14 mouse cellular contexts compared by ENCODE assay signal in the genomic region with DNA sequence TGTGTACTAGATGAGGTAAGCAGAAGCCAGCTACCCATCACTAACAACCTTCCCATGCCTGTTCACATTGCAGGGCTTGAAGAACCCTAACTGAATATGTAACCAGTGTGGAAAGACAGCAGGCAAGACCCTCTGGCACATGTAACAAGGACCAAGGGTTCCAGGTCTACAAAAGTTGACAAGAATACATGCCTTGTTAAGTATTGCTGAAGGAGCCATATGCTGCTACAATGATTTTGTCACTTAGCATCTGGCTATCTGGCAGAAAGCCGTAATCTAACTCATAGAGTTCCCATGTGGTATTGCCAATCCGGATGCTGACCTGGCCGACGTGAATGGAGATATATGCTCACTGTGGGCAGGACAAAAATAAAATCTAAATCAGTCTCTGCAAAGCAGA.
DNase-seq lines count a peak whose midpoint lies in the region; ATAC-seq lines count a peak whose summit lies in the region.
"Had no signal": no experiment of that assay in that cellular context is flagged by ENCODE, and none has a peak within 500 bp of the region (broad histone marks: within the 10 kb centered on the region; RNA-seq: fewer than 3 reads in every experiment).

No protein-coding gene starts in this region.

- no peak overlapping the region for H3K27ac ChIP-seq in forebrain, embryonic 16.5 days (ENCODE audit: low read length)
- no peak overlapping the region for H3K27ac ChIP-seq in kidney, embryonic 15.5 days
- H3K27ac ChIP-seq: intestine, embryonic 15.5 days had no signal

- no peak overlapping the region for H3K9ac ChIP-seq in forebrain, embryonic 16.5 days (replicated peaks; ENCODE audit: low read depth, low read length)
- no peak overlapping the region for H3K9ac ChIP-seq in kidney, embryonic 15.5 days
- H3K9ac ChIP-seq: intestine, embryonic 15.5 days; lung, embryonic 14.5 days had no signal

- no peaks in the 10 kb centered on the region for H3K36me3 ChIP-seq in forebrain, embryonic 16.5 days (ENCODE audit: control insufficient read depth, insufficient read depth)
- no peaks in the 10 kb centered on the region for H3K36me3 ChIP-seq in kidney, embryonic 15.5 days
- H3K36me3 ChIP-seq: intestine, embryonic 15.5 days had no signal

- peak; percentile 42 for DNase-seq in left cerebral cortex, adult 11 months (ENCODE audit: low spot score)
- no peak for DNase-seq in left cerebral cortex, postnatal 4 days
- DNase-seq in layer of hippocampus, postnatal 14 days (ENCODE audit: low spot score in 2 of 2), result peak; percentile 4 to 32
- peak; percentile 18 to 58 for DNase-seq in right cerebral cortex, postnatal 36 days (ENCODE audit: low spot score in 2 of 2)
- DNase-seq in thymus, postnatal 4 days, result no peak
- no peak for DNase-seq in embryo, embryonic 9.5 days (ENCODE audit: extremely low spot score)
- DNase-seq: heart, postnatal 4 days; kidney, postnatal 25 days; lung, embryonic 14.5 days had no signal

- H3K9me3 ChIP-seq in forebrain, embryonic 16.5 days (ENCODE audit: control insufficient read depth, low read length), result no peaks in the 10 kb centered on the region
- no peaks in the 10 kb centered on the region for H3K9me3 ChIP-seq in kidney, embryonic 15.5 days (replicated peaks)
- H3K9me3 ChIP-seq: intestine, embryonic 15.5 days had no signal

- H3K4me3 ChIP-seq in forebrain, embryonic 16.5 days (replicated peaks; ENCODE audit: low read length), result no peak overlapping the region
- H3K4me3 ChIP-seq in kidney, embryonic 15.5 days (replicated peaks), result no peak overlapping the region
- H3K4me3 ChIP-seq: intestine, embryonic 15.5 days; myocyte had no signal

- H3K27me3 ChIP-seq in forebrain, embryonic 16.5 days (replicated peaks; ENCODE audit: control insufficient read depth, insufficient read depth, low read length), result no peaks in the 10 kb centered on the region
- no peaks in the 10 kb centered on the region for H3K27me3 ChIP-seq in kidney, embryonic 15.5 days
- H3K27me3 ChIP-seq: intestine, embryonic 15.5 days had no signal

- intact Hi-C loops in left cerebral cortex, postnatal 4 days (cut with DNase I), result no loop called here

- H3K4me2 ChIP-seq in forebrain, embryonic 16.5 days (ENCODE audit: low read length), result no peak overlapping the region
- no peak overlapping the region for H3K4me2 ChIP-seq in kidney, embryonic 15.5 days
- H3K4me2 ChIP-seq: intestine, embryonic 15.5 days; lung, embryonic 14.5 days had no signal

- WGBS in forebrain, embryonic 16.5 days, result 67% methylated on average over 4 of the region's 4 CpGs
- WGBS in kidney, embryonic 15.5 days, result 91% methylated on average over 4 of the region's 4 CpGs

- peak; percentile 62; the same call in 1 of the 2 replicates for ATAC-seq in forebrain, embryonic 16.5 days
- ATAC-seq in kidney, embryonic 15.5 days (replicated peaks; ENCODE audit: low FRiP score), result no peak
- ATAC-seq: CD4-positive, CD25-positive, alpha-beta regulatory T cell, adult 4 months; intestine, embryonic 15.5 days had no signal

- H3K4me1 ChIP-seq in forebrain, embryonic 16.5 days (replicated peaks; ENCODE audit: control insufficient read depth, insufficient read depth, low read length), result no peaks in the 10 kb centered on the region
- H3K4me1 ChIP-seq in kidney, embryonic 15.5 days, result no peaks in the 10 kb centered on the region
- H3K4me1 ChIP-seq: intestine, embryonic 15.5 days had no signal

Comparison
In these comparisons a context has a peak if more than half of its experiments do, and no peak if none do; other contexts are left out.
1. DNase-seq: peak in left cerebral cortex, adult 11 months (single experiment), layer of hippocampus, postnatal 14 days (2 of 2) and right cerebral cortex, postnatal 36 days (2 of 2); none in left cerebral cortex, postnatal 4 days (single experiment), thymus, postnatal 4 days (single experiment) and embryo, embryonic 9.5 days (single experiment).